In the genomic region with DNA sequence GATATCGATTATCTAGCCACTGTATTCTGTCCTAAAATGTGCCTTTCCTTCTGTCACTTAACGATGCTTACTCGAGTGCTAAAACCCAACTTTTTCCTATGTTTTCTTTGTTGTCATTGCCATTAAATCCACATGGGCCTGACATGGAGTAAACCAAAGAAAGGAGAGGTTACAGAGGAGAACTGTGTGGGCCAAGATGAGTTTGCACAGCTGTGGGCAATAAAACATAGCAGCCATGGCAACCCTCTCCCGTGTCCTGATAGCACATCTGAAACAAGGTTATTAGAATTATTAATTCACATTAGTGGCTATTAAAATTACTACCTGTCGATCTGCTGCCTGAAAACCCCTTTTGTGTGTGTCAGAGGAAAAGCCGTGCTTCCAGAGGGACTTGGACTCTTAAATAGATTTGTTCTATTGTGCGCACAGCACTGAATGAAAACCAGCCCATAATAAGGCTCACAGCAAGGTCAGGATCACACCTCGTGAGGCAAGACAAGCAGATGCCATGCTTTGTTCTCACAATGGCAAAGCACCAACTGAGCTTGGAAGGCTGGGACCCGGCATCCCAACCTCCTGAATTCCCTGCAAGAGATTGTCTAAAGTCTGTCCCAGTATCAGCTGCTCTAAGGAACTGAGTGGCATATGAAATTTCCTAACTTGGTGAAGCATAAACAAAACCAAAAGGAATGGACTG, we compare ENCODE assay signal across 9 mouse cellular contexts.
DNase-seq lines count a peak whose midpoint lies in the region; ATAC-seq and TF ChIP-seq lines count a peak whose summit lies in the region.
"Had no signal": no experiment of that assay in that cellular context is flagged by ENCODE, and none has a peak within 500 bp of the region (broad histone marks: within the 10 kb centered on the region; RNA-seq: fewer than 3 reads in every experiment).

No protein-coding gene starts in this region.

- no peak overlapping the region for H3K9ac ChIP-seq in kidney, embryonic 16.5 days (replicated peaks; ENCODE audit: low read length)
- H3K9ac ChIP-seq in forebrain, embryonic 13.5 days = no peak overlapping the region
- H3K9ac ChIP-seq in lung, postnatal 0 days (replicated peaks; ENCODE audit: low read depth) = no peak overlapping the region

- no peak overlapping the region for H3K27ac ChIP-seq in kidney, embryonic 16.5 days (ENCODE audit: low read length)
- H3K27ac ChIP-seq in forebrain, embryonic 13.5 days = peak overlapping the region; percentile 58
- no peak overlapping the region for H3K27ac ChIP-seq in lung, postnatal 0 days (ENCODE audit: low read length)

- H3K4me2 ChIP-seq in kidney, embryonic 16.5 days (replicated peaks; ENCODE audit: low read depth, low read length) = no peak overlapping the region
- peak overlapping the region; percentile 7; the same call in 1 of the 2 replicates for H3K4me2 ChIP-seq in forebrain, embryonic 13.5 days
- H3K4me2 ChIP-seq in lung, postnatal 0 days (replicated peaks; ENCODE audit: low read depth, low read length) = no peak overlapping the region

- no peaks in the 10 kb centered on the region for H3K36me3 ChIP-seq in kidney, embryonic 16.5 days (ENCODE audit: insufficient read depth, low read length)
- H3K36me3 ChIP-seq in forebrain, embryonic 13.5 days (ENCODE audit: poor library complexity, severe bottlenecking) = no peaks in the 10 kb centered on the region
- no peaks in the 10 kb centered on the region for H3K36me3 ChIP-seq in lung, postnatal 0 days (ENCODE audit: insufficient read depth, low read length)

- H3K27me3 ChIP-seq in kidney, embryonic 16.5 days (ENCODE audit: insufficient read depth, low read length) = no peaks in the 10 kb centered on the region
- no peaks in the 10 kb centered on the region for H3K27me3 ChIP-seq in forebrain, embryonic 13.5 days
- no peaks in the 10 kb centered on the region for H3K27me3 ChIP-seq in lung, postnatal 0 days (replicated peaks; ENCODE audit: insufficient read depth, low read length)

- no peaks in the 10 kb centered on the region for H3K9me3 ChIP-seq in kidney, embryonic 16.5 days (ENCODE audit: low read length)
- H3K9me3 ChIP-seq in forebrain, embryonic 13.5 days (replicated peaks) = no peaks in the 10 kb centered on the region
- H3K9me3 ChIP-seq in lung, postnatal 0 days (ENCODE audit: low read length) = no peaks in the 10 kb centered on the region

- H3K4me1 ChIP-seq in kidney, embryonic 16.5 days (ENCODE audit: insufficient read depth, low read length) = peaks cover 34% of the 10 kb centered on the region
- H3K4me1 ChIP-seq in forebrain, embryonic 13.5 days = peaks cover 14% of the 10 kb centered on the region
- H3K4me1 ChIP-seq in lung, postnatal 0 days (ENCODE audit: insufficient read depth, low read depth, low read length) = peaks cover 15% of the 10 kb centered on the region

- no peak for TF ChIP-seq EP300 in lung, postnatal 0 days (IDR thresholded peaks at IDR 0.05)

- 26% methylated on average over 9 of the region's 9 CpGs for WGBS in kidney, embryonic 16.5 days
- 13% methylated on average over 9 of the region's 9 CpGs for WGBS in forebrain, embryonic 13.5 days
- WGBS in lung, postnatal 0 days = 50% methylated on average over 9 of the region's 9 CpGs

- TF ChIP-seq CTCF in lung, postnatal 0 days (IDR thresholded peaks at IDR 0.05) = no peak

- no peak for DNase-seq in kidney, postnatal 10 days
- DNase-seq in lung, postnatal 0 days (ENCODE audit: low spot score) = peak; percentile 82
- DNase-seq in neural tube, embryonic 10.5 days (ENCODE audit: extremely low spot score, low spot score) = peak; percentile 35
- no peak for DNase-seq in ovary, postnatal 14 days (ENCODE audit: low spot score)
- no peak for DNase-seq in thymus, postnatal 36 days
- no peak for DNase-seq in frontal cortex, postnatal 36 days (ENCODE audit: low spot score in 2 of 2)
- DNase-seq: kidney, postnatal 25 days had no signal

- peak; percentile 60; the same call in 1 of the 2 replicates for ATAC-seq in kidney, embryonic 16.5 days (ENCODE audit: low FRiP score, low TSS enrichment)
- ATAC-seq in forebrain, embryonic 13.5 days = peak; percentile 77
- ATAC-seq in lung, postnatal 0 days = peak; percentile 65

- no peak overlapping the region for H3K4me3 ChIP-seq in kidney, embryonic 16.5 days (ENCODE audit: low read length)
- no peak overlapping the region for H3K4me3 ChIP-seq in forebrain, embryonic 13.5 days
- no peak overlapping the region for H3K4me3 ChIP-seq in lung, postnatal 0 days (ENCODE audit: low read depth, low read length)

Comparison
In these comparisons a context has a peak if more than half of its experiments do, and no peak if none do; other contexts are left out.
1. DNase-seq: peak in lung, postnatal 0 days (single experiment) and neural tube, embryonic 10.5 days (single experiment); none in kidney, postnatal 10 days (single experiment), ovary, postnatal 14 days (single experiment), thymus, postnatal 36 days (0 of 2) and frontal cortex, postnatal 36 days (0 of 2).
2. Peak in every context shown above with its lines, with median percentiles within 50 percentile points of each other: ATAC-seq.